Mouse (Mus musculus) neural tube, embryonic 11.5 days (tissue): ENCODE data around the gene Bcl11b. TPM values are rescaled to one million over a fixed set of nuclear protein-coding genes. Genes with fewer than 3 reads are reported as not detected.

Experiments
- ATAC-seq: fragments of 200-750 bp; cut with Nextera tagmentation; 2 replicates; pipeline ENCODE4 v1.8.0; 2017; ENCODE audit warnings: moderate number of reproducible peaks, mild to moderate bottlenecking, moderate TSS enrichment, moderate library complexity; ENCODE audit not compliant: insufficient read depth, low FRiP score, low TSS enrichment
- DNase-seq: peaks from one replicate; pipeline ENCODE4 v3.0.0-alpha.2; 2015; ENCODE audit warnings: low spot score
- H3K27ac ChIP-seq: fragments of 300-500 bp; sonication (generic); 2 replicates; pipeline ENCODE4 v1.5.1; 2014; ENCODE audit warnings: low read depth, mild to moderate bottlenecking, low read length
- H3K27me3 ChIP-seq: fragments of 300-500 bp; sonication (generic); 2 replicates; pipeline ENCODE4 v1.6.1; 2014; ENCODE audit warnings: mild to moderate bottlenecking, low read length, mixed read lengths; ENCODE audit not compliant: control insufficient read depth, insufficient read depth
- H3K36me3 ChIP-seq: fragments of 300-500 bp; sonication (generic); 2 replicates; pipeline ENCODE4 v1.6.1; 2014; ENCODE audit warnings: mild to moderate bottlenecking, low read length, moderate library complexity, mixed read lengths; ENCODE audit not compliant: control insufficient read depth, insufficient read depth
- H3K4me1 ChIP-seq: fragments of 300-500 bp; sonication (generic); 2 replicates; pipeline ENCODE4 v1.6.1; 2014; ENCODE audit warnings: low read length, mixed read lengths; ENCODE audit not compliant: control insufficient read depth, insufficient read depth
- H3K4me2 ChIP-seq: fragments of 300-500 bp; sonication (generic); 2 replicates; pipeline ENCODE4 v1.6.1; 2014; ENCODE audit warnings: low read depth, mild to moderate bottlenecking, moderate library complexity
- H3K4me3 ChIP-seq: fragments of 300-500 bp; sonication (generic); 2 replicates; pipeline ENCODE4 v1.5.1; 2014; ENCODE audit warnings: low read depth, low read length
- H3K9ac ChIP-seq: fragments of 300-500 bp; sonication (generic); 2 replicates; pipeline ENCODE4 v1.6.1; 2014; ENCODE audit warnings: mild to moderate bottlenecking, low read length
- H3K9me3 ChIP-seq: fragments of 300-500 bp; sonication (generic); 2 replicates; pipeline ENCODE4 v1.6.1; 2016; ENCODE audit warnings: low read length; ENCODE audit not compliant: control insufficient read depth
- WGBS: fragments of 180-500 bp; shearing (Covaris S2); extraction: QIAGEN DNeasy Blood & Tissue Kit; methylation state at CpG from one replicate; pipeline ENCODE4 v1.1.7; 2014; 5-methylcytosine and 5-hydroxymethylcytosine counted together
- polyA plus RNA-seq: library from polyadenylated mRNA; unstranded; fragments of >200 nt; fragmentation: Nextera tagmentation; extraction: Ambion mirVana; gene quantifications from 2 replicates; pipeline ENCODE4 v1.2.1, GENCODE M21; 2014

The Bcl11b gene
- polyA plus RNA-seq, 1 experiment from 2014 or later: 9.4 TPM

- peaks cover 13% of the 10 kb centered on the region for H3K27me3 ChIP-seq
- H3K9ac ChIP-seq: peak overlapping the region; percentile 98
- H3K4me2 ChIP-seq: peak overlapping the region; percentile 87
- no peaks in the 10 kb centered on the region for H3K9me3 ChIP-seq
- H3K4me3 ChIP-seq: peak overlapping the region; percentile 89
- DNase-seq (peak; percentile 58), ATAC-seq (no peak)
- H3K4me1 ChIP-seq: peaks cover 20% of the 10 kb centered on the region
- no peaks in the 10 kb centered on the region for H3K36me3 ChIP-seq
- H3K27ac ChIP-seq: peak overlapping the region; percentile 62; the same call in 1 of the 2 replicates
- 2% methylated on average over 37 of the region's 37 CpGs for WGBS
These were observed 1.6 kb downstream of the Bcl11b start for GRCm38 (mm10) chr12:108001652-108002340.

GRCm38 (mm10) chr12:108000715-108001080, 2.7 kb downstream of the Bcl11b start:
- Histone ChIP-seq H3K9ac (peak overlapping the region; percentile 41; the same call in 1 of the 2 replicates), H3K27me3 (peaks cover 13% of the 10 kb centered on the region), H3K4me3 (peak overlapping the region; percentile 89), H3K4me1 (peaks cover 21% of the 10 kb centered on the region), H3K36me3 (no peaks in the 10 kb centered on the region), H3K27ac (no peak overlapping the region), H3K9me3 (no peaks in the 10 kb centered on the region), H3K4me2 (peak overlapping the region; percentile 87)
- ATAC-seq (no peak), DNase-seq (no peak)
- 21% methylated on average over 2 of the region's 2 CpGs for WGBS

GRCm38 (mm10) chr12:107999751-108000714, 3.4 kb downstream of the Bcl11b start:
- Histone ChIP-seq H3K9ac (peak overlapping the region; percentile 41; the same call in 1 of the 2 replicates), H3K27me3 (peaks cover 8% of the 10 kb centered on the region), H3K36me3 (no peaks in the 10 kb centered on the region), H3K4me2 (peak overlapping the region; percentile 87), H3K27ac (no peak overlapping the region), H3K4me1 (peaks cover 16% of the 10 kb centered on the region), H3K9me3 (no peaks in the 10 kb centered on the region), H3K4me3 (peak overlapping the region; percentile 89)
- DNase-seq (no peak), ATAC-seq (no peak)
- WGBS: 74% methylated on average over 15 of the region's 15 CpGs

- H3K9ac ChIP-seq: no peak overlapping the region
- no peaks in the 10 kb centered on the region for H3K36me3 ChIP-seq
- H3K27me3 ChIP-seq: peaks cover 8% of the 10 kb centered on the region; the same call in 1 of the 2 replicates
- DNase-seq (peak; percentile 90), ATAC-seq (no peak)
- no peaks in the 10 kb centered on the region for H3K9me3 ChIP-seq
- no peak overlapping the region for H3K27ac ChIP-seq
- H3K4me1 ChIP-seq: peaks cover 19% of the 10 kb centered on the region
- 2% methylated on average over 20 of the region's 20 CpGs for WGBS
- H3K4me3 ChIP-seq: no peak overlapping the region
- no peak overlapping the region for H3K4me2 ChIP-seq
These were observed 4.7 kb downstream of the Bcl11b start for GRCm38 (mm10) chr12:107998746-107999145.

GRCm38 (mm10) chr12:107997901-107998300, 5.5 kb downstream of the Bcl11b start:
- Histone ChIP-seq H3K9ac (no peak overlapping the region), H3K4me1 (peaks cover 19% of the 10 kb centered on the region), H3K9me3 (no peaks in the 10 kb centered on the region), H3K4me2 (peak overlapping the region; percentile 11), H3K4me3 (no peak overlapping the region), H3K36me3 (no peaks in the 10 kb centered on the region), H3K27me3 (peaks cover 8% of the 10 kb centered on the region; the same call in 1 of the 2 replicates), H3K27ac (no peak overlapping the region)
- DNase-seq: no peak
- 53% methylated on average over 11 of the region's 11 CpGs for WGBS
- no peak for ATAC-seq

GRCm38 (mm10) chr12:107997241-107997640, 6.2 kb downstream of the Bcl11b start:
- DNase-seq: no peak
- Histone ChIP-seq H3K4me2 (no peak overlapping the region), H3K4me1 (peaks cover 19% of the 10 kb centered on the region), H3K27me3 (peaks cover 8% of the 10 kb centered on the region; the same call in 1 of the 2 replicates), H3K4me3 (no peak overlapping the region), H3K9me3 (no peaks in the 10 kb centered on the region), H3K36me3 (no peaks in the 10 kb centered on the region), H3K9ac (no peak overlapping the region), H3K27ac (no peak overlapping the region)
- WGBS: 56% methylated on average over 3 of the region's 3 CpGs
- ATAC-seq: no peak

- peaks cover 19% of the 10 kb centered on the region for H3K4me1 ChIP-seq
- H3K4me3 ChIP-seq: no peak overlapping the region
- H3K9ac ChIP-seq: no peak overlapping the region
- H3K27me3 ChIP-seq: peaks cover 8% of the 10 kb centered on the region; the same call in 1 of the 2 replicates
- no peak overlapping the region for H3K27ac ChIP-seq
- no peak for DNase-seq
- no peaks in the 10 kb centered on the region for H3K9me3 ChIP-seq
- no peaks in the 10 kb centered on the region for H3K36me3 ChIP-seq
- ATAC-seq: no peak
- H3K4me2 ChIP-seq: no peak overlapping the region
- 50% methylated on average over 4 of the region's 4 CpGs for WGBS
These were observed 6.6 kb downstream of the Bcl11b start for GRCm38 (mm10) chr12:107996773-107997172.

GRCm38 (mm10) chr12:107996216-107996615, 7.2 kb downstream of the Bcl11b start:
- no peak for ATAC-seq
- peaks cover 22% of the 10 kb centered on the region for H3K4me1 ChIP-seq

More at GRCm38 (mm10) chr12:107996216-107996615, 7.2 kb downstream of the Bcl11b start:
- Histone ChIP-seq H3K4me2 (no peak overlapping the region), H3K36me3 (no peaks in the 10 kb centered on the region), H3K27ac (no peak overlapping the region), H3K9ac (no peak overlapping the region), H3K27me3 (peaks cover 8% of the 10 kb centered on the region; the same call in 1 of the 2 replicates), H3K4me3 (no peak overlapping the region), H3K9me3 (no peaks in the 10 kb centered on the region)
- 73% methylated on average over 6 of the region's 6 CpGs for WGBS
- DNase-seq: no peak
